Mouse (Mus musculus): Measurements from ENCODE around the gene Slc39a11. TPM values are rescaled to one million over a fixed set of nuclear protein-coding genes. Genes with fewer than 3 reads are reported as not detected.

Slc39a11 gene
- polyA plus RNA-seq, 1 experiment from 2014 or later = 15.1 TPM

DNA sequence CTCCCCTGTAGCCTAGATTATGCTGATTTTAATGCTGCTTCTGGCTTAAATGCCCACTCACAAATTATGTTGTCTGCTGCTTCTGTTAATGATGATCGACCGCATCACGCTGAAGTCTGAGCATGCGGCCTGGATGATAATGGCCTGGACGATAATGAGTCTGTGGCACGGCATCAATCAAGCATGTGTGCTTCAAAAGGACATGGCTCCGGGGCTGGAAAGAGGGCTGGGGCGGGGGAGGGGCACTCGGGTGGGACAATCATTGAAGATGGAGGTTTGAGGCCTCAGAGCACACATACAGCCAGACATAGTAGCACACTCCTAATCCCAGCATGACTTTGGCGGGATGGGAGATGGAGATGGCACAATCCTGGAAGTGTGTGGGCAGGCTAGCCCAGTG, 350.4 kb downstream of the Slc39a11 start:
- H3K4me1 ChIP-seq (ENCODE audit: insufficient read depth, low read depth, low read length) = no peaks in the 10 kb centered on the region
- 76% methylated on average over 10 of the region's 10 CpGs for WGBS
- H3K27ac ChIP-seq (ENCODE audit: low read length) = no peak overlapping the region
- H3K9me3 ChIP-seq (ENCODE audit: low read length) = no peaks in the 10 kb centered on the region
- DNase-seq (ENCODE audit: low spot score) (no peak), ATAC-seq (no peak)
- no peaks in the 10 kb centered on the region for H3K27me3 ChIP-seq (replicated peaks; ENCODE audit: insufficient read depth, low read length)
- no peak overlapping the region for H3K4me2 ChIP-seq (replicated peaks; ENCODE audit: low read depth, low read length)
- H3K9ac ChIP-seq (replicated peaks; ENCODE audit: low read depth) = no peak overlapping the region
- TF ChIP-seq EP300 (IDR thresholded peaks at IDR 0.05) (no peak), CTCF (IDR thresholded peaks at IDR 0.05) (no peak)
- H3K4me3 ChIP-seq (ENCODE audit: low read depth, low read length) = no peak overlapping the region
- H3K36me3 ChIP-seq (ENCODE audit: insufficient read depth, low read length) = no peaks in the 10 kb centered on the region

DNA sequence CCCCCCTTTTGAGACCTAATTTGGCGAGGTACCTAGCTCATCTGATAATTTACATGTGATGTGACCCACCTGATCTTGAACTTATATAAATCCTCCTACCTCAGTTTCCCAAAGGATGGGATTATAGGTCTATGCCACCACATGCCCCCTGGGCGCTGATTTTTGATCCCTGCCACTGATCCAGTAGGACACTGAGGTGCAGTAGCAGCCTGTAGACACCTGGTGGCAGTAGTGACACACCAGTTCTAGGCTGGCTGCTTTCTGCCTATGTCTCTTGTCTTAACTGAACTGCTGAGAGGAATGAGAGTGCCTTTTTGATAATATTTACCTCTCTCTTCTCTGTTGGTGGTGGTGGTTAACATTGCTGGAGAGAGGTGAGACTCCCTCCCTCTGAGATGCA, 352.1 kb downstream of the Slc39a11 start:
- no peaks in the 10 kb centered on the region for H3K36me3 ChIP-seq (ENCODE audit: insufficient read depth, low read length)
- DNase-seq (ENCODE audit: low spot score) (peak; percentile 79), ATAC-seq (peak; percentile 50)
- H3K27ac ChIP-seq (ENCODE audit: low read length) = no peak overlapping the region
- H3K4me2 ChIP-seq (replicated peaks; ENCODE audit: low read depth, low read length) = no peak overlapping the region
- no peak overlapping the region for H3K4me3 ChIP-seq (ENCODE audit: low read depth, low read length)
- WGBS = 12% methylated on average over 2 of the region's 2 CpGs
- no peaks in the 10 kb centered on the region for H3K27me3 ChIP-seq (replicated peaks; ENCODE audit: insufficient read depth, low read length)
- H3K9ac ChIP-seq (replicated peaks; ENCODE audit: low read depth) = no peak overlapping the region
- TF ChIP-seq CTCF (IDR thresholded peaks at IDR 0.05) = peak; percentile 99
- no peak for TF ChIP-seq EP300 (IDR thresholded peaks at IDR 0.05)
- H3K9me3 ChIP-seq (ENCODE audit: low read length) = no peaks in the 10 kb centered on the region
- H3K4me1 ChIP-seq (ENCODE audit: insufficient read depth, low read depth, low read length) = no peaks in the 10 kb centered on the region

DNA sequence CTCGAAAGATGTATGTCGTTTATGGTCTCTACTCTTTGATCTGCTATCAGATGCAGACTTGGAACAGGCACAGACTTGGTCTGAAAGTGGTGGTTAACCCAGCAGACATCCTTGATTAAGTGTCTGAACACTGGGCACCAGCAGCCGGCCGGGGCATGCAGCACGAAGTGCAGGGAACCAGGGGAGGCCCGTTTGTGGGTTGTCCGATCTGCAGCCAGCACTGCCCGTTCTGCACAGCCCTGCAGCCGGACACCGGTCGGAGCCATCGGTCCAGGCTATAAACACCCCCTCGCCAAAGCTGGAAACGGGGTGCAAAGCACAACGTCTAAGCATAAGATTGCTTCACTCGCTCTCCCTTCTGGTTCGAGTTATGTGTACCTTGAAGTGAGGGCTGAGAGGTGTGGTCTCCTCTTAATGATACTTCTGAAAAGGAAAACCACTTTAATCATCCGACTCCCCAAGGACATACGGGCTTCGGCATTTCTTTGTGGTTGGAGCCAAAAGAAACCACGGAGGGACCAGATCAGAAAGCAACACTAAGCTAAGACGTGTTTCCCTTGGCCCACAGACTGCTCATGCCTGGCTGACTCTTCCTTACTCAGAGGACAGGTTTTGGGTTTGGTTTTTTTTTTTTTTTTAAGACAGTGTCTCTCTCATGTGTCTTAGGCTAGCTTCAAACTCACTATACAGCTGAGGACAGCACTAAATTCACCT, 352.8 kb downstream of the Slc39a11 start:
- WGBS = 57% methylated on average over 22 of the region's 22 CpGs
- no peaks in the 10 kb centered on the region for H3K4me1 ChIP-seq (ENCODE audit: insufficient read depth, low read depth, low read length)
- no peak overlapping the region for H3K9ac ChIP-seq (replicated peaks; ENCODE audit: low read depth)
- H3K4me3 ChIP-seq (ENCODE audit: low read depth, low read length) = no peak overlapping the region
- ATAC-seq (no peak), DNase-seq (ENCODE audit: low spot score) (no peak)
- TF ChIP-seq EP300 (IDR thresholded peaks at IDR 0.05) (no peak), CTCF (IDR thresholded peaks at IDR 0.05) (no peak)
- no peak overlapping the region for H3K4me2 ChIP-seq (replicated peaks; ENCODE audit: low read depth, low read length)
- no peaks in the 10 kb centered on the region for H3K9me3 ChIP-seq (ENCODE audit: low read length)
- H3K27ac ChIP-seq (ENCODE audit: low read length) = no peak overlapping the region
- H3K27me3 ChIP-seq (replicated peaks; ENCODE audit: insufficient read depth, low read length) = no peaks in the 10 kb centered on the region
- H3K36me3 ChIP-seq (ENCODE audit: insufficient read depth, low read length) = no peaks in the 10 kb centered on the region

DNA sequence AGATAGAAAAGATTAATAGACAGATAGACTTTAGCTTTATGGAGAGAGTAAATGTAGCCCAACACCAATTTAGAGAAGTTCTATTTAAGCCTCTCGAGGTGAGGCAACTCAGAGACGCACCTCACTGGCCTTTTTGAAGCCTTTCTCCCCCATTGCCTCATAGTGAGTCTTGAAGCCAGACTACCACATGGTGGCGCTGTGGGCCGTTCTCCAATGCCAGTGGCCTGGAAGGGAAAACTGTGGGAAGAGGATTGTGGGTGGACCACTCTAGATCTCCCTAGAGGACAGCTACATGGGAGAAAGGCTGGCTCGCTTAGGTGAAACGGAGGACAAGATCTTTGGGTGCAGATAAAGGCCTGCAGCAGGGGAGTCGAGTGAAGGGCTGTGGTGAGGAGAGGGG, 353.7 kb downstream of the Slc39a11 start:
- DNase-seq (ENCODE audit: low spot score) (peak; percentile 81), ATAC-seq (peak; percentile 37; the same call in 1 of the 2 replicates)
- no peak for TF ChIP-seq EP300 (IDR thresholded peaks at IDR 0.05)
- TF ChIP-seq CTCF (IDR thresholded peaks at IDR 0.05) = peak; percentile 92
- Histone ChIP-seq H3K4me1 (ENCODE audit: insufficient read depth, low read depth, low read length) (no peaks in the 10 kb centered on the region), H3K4me2 (replicated peaks; ENCODE audit: low read depth, low read length) (no peak overlapping the region), H3K27me3 (replicated peaks; ENCODE audit: insufficient read depth, low read length) (no peaks in the 10 kb centered on the region), H3K9me3 (ENCODE audit: low read length) (no peaks in the 10 kb centered on the region), H3K9ac (replicated peaks; ENCODE audit: low read depth) (no peak overlapping the region), H3K36me3 (ENCODE audit: insufficient read depth, low read length) (no peaks in the 10 kb centered on the region), H3K4me3 (ENCODE audit: low read depth, low read length) (no peak overlapping the region), H3K27ac (ENCODE audit: low read length) (no peak overlapping the region)
- 24% methylated on average over 7 of the region's 7 CpGs for WGBS

DNA sequence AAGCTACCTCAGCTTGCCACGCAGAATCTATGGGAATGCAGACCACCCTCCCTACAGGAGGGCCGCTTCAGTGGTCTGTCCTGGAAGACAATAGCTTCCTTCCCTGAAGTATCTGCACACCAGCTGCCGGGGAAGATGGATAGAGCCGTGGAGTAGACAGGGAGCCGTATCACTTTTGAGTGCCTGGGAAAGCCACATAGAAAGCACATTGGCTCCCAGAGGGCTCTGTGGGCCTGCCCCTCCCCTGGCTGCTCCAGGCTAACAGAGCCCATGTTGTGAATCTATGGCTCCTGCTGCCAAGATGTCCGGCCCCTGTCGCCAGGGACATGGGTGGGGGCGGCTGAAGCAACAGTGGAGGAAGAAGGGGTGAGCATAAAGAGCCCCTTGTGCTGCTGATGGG, 355.4 kb downstream of the Slc39a11 start:
- Histone ChIP-seq H3K9me3 (ENCODE audit: low read length) (no peaks in the 10 kb centered on the region), H3K4me2 (replicated peaks; ENCODE audit: low read depth, low read length) (no peak overlapping the region), H3K4me1 (ENCODE audit: insufficient read depth, low read depth, low read length) (no peaks in the 10 kb centered on the region), H3K9ac (replicated peaks; ENCODE audit: low read depth) (no peak overlapping the region), H3K27ac (ENCODE audit: low read length) (no peak overlapping the region), H3K36me3 (ENCODE audit: insufficient read depth, low read length) (no peaks in the 10 kb centered on the region), H3K4me3 (ENCODE audit: low read depth, low read length) (no peak overlapping the region), H3K27me3 (replicated peaks; ENCODE audit: insufficient read depth, low read length) (no peaks in the 10 kb centered on the region)
- TF ChIP-seq CTCF (IDR thresholded peaks at IDR 0.05) = no peak
- TF ChIP-seq EP300 (IDR thresholded peaks at IDR 0.05) = no peak
- no peak for ATAC-seq
- DNase-seq (ENCODE audit: low spot score) = no peak
- 47% methylated on average over 8 of the region's 8 CpGs for WGBS

DNA sequence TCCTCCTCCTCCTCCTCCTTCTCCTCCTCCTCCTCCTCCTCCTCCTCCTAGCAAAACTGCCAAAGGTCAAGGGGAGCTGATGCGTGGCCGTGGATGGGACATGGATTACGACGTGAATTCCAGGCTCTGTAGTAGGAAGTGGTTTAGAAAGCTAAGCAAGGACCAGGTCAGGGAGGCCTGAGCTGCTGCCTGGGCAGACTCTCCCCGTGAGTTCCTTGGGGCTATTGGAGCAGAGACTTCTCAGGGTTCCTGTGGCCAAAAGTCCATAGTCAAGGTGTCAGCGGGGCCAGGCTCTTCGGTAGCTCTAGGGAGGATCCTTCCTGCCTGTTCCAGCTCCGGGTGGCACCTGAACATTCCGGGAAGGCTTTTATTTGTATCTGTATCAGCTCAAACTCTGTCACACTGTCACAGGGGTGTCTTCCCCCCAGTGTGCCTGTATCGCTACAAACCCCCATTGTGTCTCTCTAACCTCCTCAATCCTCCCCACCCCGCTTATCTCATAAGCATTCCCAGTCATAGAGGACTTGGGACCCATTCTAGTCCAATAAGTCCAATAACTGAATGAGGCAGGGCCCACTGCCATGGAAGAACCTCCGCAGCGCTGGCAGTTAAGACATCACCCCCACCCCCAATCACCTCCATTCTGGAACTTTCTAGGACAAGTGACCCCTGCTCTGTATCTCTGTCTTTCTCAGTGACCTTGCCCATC, 356.8 kb downstream of the Slc39a11 start:
- ATAC-seq = no peak
- no peak overlapping the region for H3K9ac ChIP-seq (replicated peaks; ENCODE audit: low read depth)
- no peaks in the 10 kb centered on the region for H3K9me3 ChIP-seq (ENCODE audit: low read length)
- H3K4me1 ChIP-seq (ENCODE audit: insufficient read depth, low read depth, low read length) = no peaks in the 10 kb centered on the region
- no peak for DNase-seq (ENCODE audit: low spot score)
- no peak overlapping the region for H3K27ac ChIP-seq (ENCODE audit: low read length)
- no peaks in the 10 kb centered on the region for H3K27me3 ChIP-seq (replicated peaks; ENCODE audit: insufficient read depth, low read length)
- H3K4me3 ChIP-seq (ENCODE audit: low read depth, low read length) = no peak overlapping the region
- H3K36me3 ChIP-seq (ENCODE audit: insufficient read depth, low read length) = no peaks in the 10 kb centered on the region
- H3K4me2 ChIP-seq (replicated peaks; ENCODE audit: low read depth, low read length) = no peak overlapping the region
- no peak for TF ChIP-seq CTCF (IDR thresholded peaks at IDR 0.05)
- no peak for TF ChIP-seq EP300 (IDR thresholded peaks at IDR 0.05)
- whole genome bisulfite sequencing = 65% methylated on average over 13 of the region's 13 CpGs

Data from lung, postnatal 0 days (tissue).